Mouse (Mus musculus) kidney, embryonic 14.5 days (tissue): ENCODE measurements around the gene Olfr957. TPM values are rescaled to one million over a fixed set of nuclear protein-coding genes. Genes with fewer than 3 reads are reported as not detected.

Experiments used
- ATAC-seq: fragments of 200-750 bp; cut with Nextera tagmentation; 2 replicates; pipeline ENCODE4 v1.8.0; 2017; ENCODE audit warnings: moderate number of reproducible peaks, mild to moderate bottlenecking, moderate TSS enrichment, moderate library complexity; ENCODE audit not compliant: low FRiP score, low TSS enrichment
- H3K27ac ChIP-seq: fragments of 300-500 bp; sonication (generic); 2 replicates; pipeline ENCODE4 v1.5.1; 2014; ENCODE audit warnings: low read depth, mild to moderate bottlenecking, low read length, moderate library complexity, mixed read lengths
- H3K27me3 ChIP-seq: fragments of 300-500 bp; sonication (generic); 2 replicates; pipeline ENCODE4 v1.6.1; 2014; ENCODE audit warnings: mild to moderate bottlenecking, low read length; ENCODE audit not compliant: control insufficient read depth, insufficient read depth
- H3K36me3 ChIP-seq: fragments of 300-500 bp; sonication (generic); 2 replicates; pipeline ENCODE4 v1.6.1; 2014; ENCODE audit warnings: low read length, mixed read lengths; ENCODE audit not compliant: control insufficient read depth, insufficient read depth
- H3K4me1 ChIP-seq: fragments of 300-500 bp; sonication (generic); 2 replicates; pipeline ENCODE4 v1.6.1; 2014; ENCODE audit warnings: low read length, mixed read lengths; ENCODE audit not compliant: control insufficient read depth, insufficient read depth
- H3K4me2 ChIP-seq: fragments of 300-500 bp; sonication (generic); replicated peaks from 2 replicates; pipeline ENCODE4 v1.6.1; 2014; ENCODE audit warnings: low read depth, mild to moderate bottlenecking, low read length
- H3K4me3 ChIP-seq: fragments of 300-500 bp; sonication (generic); 2 replicates; pipeline ENCODE4 v1.5.1; 2014; ENCODE audit warnings: mild to moderate bottlenecking, low read length
- H3K9ac ChIP-seq: fragments of 300-500 bp; sonication (generic); 2 replicates; pipeline ENCODE4 v1.6.1; 2014; ENCODE audit warnings: low read depth, mild to moderate bottlenecking, low read length, moderate library complexity
- H3K9me3 ChIP-seq: fragments of 300-500 bp; sonication (generic); 2 replicates; pipeline ENCODE4 v1.6.1; 2016; ENCODE audit warnings: low read length; ENCODE audit not compliant: control insufficient read depth
- WGBS: fragments of 180-500 bp; shearing (Covaris S2); extraction: QIAGEN DNeasy Blood & Tissue Kit; methylation state at CpG from one replicate; pipeline ENCODE4 v1.1.7; 2014; 5-methylcytosine and 5-hydroxymethylcytosine counted together
- polyA plus RNA-seq: library from polyadenylated mRNA; unstranded; fragments of >200 nt; fragmentation: Nextera tagmentation; extraction: Ambion mirVana; gene quantifications from 2 replicates; pipeline ENCODE4 v1.2.1, GENCODE M21; 2014

Gene Olfr957
- polyA plus RNA-seq, result not detected in 2 replicates

GRCm38 (mm10) chr9:39515531-39515930 is at the start of gene Olfr957:
Gene Olfr957 (minus strand): TSS chr9:39515809.
- no peaks in the 10 kb centered on the region for H3K4me1 ChIP-seq
- no peaks in the 10 kb centered on the region for H3K27me3 ChIP-seq
- no peak for ATAC-seq
- H3K27ac ChIP-seq, result no peak within 1 kb of the TSS
- H3K4me2 ChIP-seq, result no peak within 1 kb of the TSS
- H3K9ac ChIP-seq, result no peak within 1 kb of the TSS
- no peaks in the 10 kb centered on the region for H3K9me3 ChIP-seq
- H3K36me3 ChIP-seq, result no peaks in the 10 kb centered on the region
- no peak within 1 kb of the TSS for H3K4me3 ChIP-seq
- WGBS, result 62% methylated on average over 3 of the region's 3 CpGs

DNA sequence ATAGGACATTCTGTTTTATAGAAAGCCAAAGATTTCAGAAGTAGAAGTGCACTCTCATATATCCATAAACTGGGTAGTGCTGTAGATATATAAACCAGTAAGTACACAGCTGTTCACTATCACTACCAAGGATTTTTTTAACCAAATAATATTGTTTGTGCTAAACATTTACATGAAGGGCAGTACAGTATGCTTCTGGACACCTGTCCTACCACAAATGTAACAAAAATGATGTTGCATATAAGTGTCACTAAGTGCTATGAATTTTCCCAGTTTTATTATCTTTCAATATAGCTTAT is 42.7 kb upstream of the Olfr957 start:
- Histone ChIP-seq H3K9me3 (no peaks in the 10 kb centered on the region), H3K36me3 (no peaks in the 10 kb centered on the region)
- ATAC-seq, result no peak

DNA sequence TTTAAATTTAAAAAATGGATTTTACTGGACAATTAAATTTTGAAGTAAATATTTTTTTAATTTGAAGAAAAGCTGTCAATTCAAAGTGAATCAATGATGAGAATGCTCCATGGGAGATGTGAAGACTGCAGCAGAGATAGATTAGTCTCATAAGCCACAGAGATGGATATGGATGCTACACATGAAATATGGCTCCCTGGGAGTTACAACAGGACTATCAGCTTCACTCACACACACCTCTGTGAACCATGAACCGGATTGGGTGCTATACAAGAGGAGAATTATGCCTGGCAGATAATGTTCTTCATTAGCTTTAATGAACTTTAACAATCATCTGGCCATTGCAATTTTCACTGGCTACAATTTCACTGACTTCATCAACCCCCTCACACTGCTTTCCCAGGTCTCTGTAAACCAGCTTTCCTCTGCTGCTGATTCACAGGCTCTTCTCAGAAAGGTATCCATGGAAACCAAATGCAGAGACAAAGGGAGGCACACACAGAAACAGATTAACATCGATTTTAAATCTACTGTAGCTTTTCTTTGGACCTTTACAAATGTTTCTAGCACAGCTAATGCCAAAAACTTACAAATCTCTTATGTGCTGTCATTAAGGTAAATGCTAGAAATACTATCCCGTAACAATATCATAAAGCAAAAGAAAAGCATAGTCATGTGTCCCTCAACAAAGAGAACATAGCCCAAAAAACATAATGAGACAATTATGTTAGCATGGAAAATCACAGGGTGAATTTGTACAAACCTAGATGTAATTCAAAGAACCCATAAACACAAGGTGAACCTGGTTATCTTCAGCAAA is 42.1 kb upstream of the Olfr957 start:
- Histone ChIP-seq H3K27me3 (no peaks in the 10 kb centered on the region), H3K9me3 (no peaks in the 10 kb centered on the region), H3K4me3 (no peak overlapping the region), H3K4me1 (no peaks in the 10 kb centered on the region), H3K9ac (no peak overlapping the region), H3K4me2 (no peak overlapping the region), H3K36me3 (no peaks in the 10 kb centered on the region), H3K27ac (no peak overlapping the region)
- no peak for ATAC-seq
- WGBS, result 61% methylated on average over 3 of the region's 3 CpGs

More for the DNA sequence above, 42.7 kb upstream of the Olfr957 start:
- Histone ChIP-seq H3K4me1 (no peaks in the 10 kb centered on the region), H3K9ac (no peak overlapping the region), H3K4me3 (no peak overlapping the region), H3K27me3 (no peaks in the 10 kb centered on the region), H3K27ac (no peak overlapping the region), H3K4me2 (no peak overlapping the region)

DNA sequence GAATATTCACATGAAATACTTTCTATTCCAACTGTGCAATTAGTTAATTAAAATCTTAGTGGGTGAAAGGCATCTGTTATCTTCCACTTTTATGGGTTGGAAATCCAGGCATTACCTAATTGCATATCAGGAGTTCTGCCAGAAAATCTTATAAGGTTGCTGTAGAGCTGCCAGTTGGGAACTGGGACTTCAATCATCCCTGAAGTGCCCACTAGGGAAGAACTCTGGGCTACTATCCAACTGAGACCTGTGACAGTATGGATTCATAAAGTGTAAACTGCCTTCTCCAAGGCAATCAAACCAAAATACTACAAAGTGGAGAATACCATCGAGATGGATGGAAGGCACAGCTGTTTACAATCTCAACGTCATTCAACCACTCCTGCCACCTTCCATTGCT is 38.3 kb upstream of the Olfr957 start, which contains the start of gene Olfr958:
Gene Olfr958 (minus strand): TSS at position 109 of the 400 bp plus-strand sequence.
- no peak for ATAC-seq
- Histone ChIP-seq H3K27me3 (no peaks in the 10 kb centered on the region), H3K27ac (no peak within 1 kb of the TSS), H3K4me1 (no peaks in the 10 kb centered on the region), H3K4me2 (no peak within 1 kb of the TSS), H3K4me3 (no peak within 1 kb of the TSS), H3K36me3 (no peaks in the 10 kb centered on the region), H3K9ac (no peak within 1 kb of the TSS), H3K9me3 (no peaks in the 10 kb centered on the region)
- 64% methylated on average over 2 of the region's 2 CpGs for WGBS

GRCm38 (mm10) chr9:39550806-39551205 is 35.2 kb upstream of the Olfr957 start:
- Histone ChIP-seq H3K4me2 (no peak overlapping the region), H3K27me3 (no peaks in the 10 kb centered on the region), H3K4me1 (no peaks in the 10 kb centered on the region), H3K36me3 (no peaks in the 10 kb centered on the region), H3K27ac (no peak overlapping the region), H3K9ac (no peak overlapping the region), H3K4me3 (no peak overlapping the region), H3K9me3 (no peaks in the 10 kb centered on the region)
- no peak for ATAC-seq
- WGBS, result 89% methylated on average over 5 of the region's 5 CpGs

DNA sequence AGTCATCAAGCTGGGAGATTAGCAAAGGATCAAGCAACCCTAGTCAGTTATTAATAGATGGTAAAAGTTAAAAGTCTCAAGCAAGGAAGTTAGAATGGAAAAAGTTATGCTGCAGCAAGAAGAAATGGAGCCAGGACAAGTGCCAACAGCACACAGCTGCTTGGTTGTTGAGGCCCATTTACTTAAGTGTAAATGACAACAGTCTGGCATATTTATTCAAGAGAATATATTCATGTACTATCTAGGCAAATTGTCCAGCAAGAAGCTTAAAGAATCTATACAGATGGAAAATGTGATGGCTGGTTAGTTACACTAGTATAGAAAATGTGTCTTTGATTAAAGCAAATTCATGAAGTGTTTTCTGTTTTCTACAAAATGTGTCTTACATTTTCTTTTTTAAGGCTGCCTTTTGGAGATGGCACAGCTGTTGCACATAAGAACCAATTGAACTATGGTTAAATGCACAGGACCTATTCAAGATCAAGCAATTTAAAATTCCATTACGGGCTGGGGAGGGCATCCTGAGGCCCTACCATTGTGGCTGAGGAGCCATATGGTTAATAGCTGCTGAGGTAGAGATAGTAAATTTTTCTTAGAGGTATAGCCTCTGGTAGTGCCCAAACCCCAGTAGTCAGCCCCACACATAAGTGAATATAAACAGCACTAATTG is 8.1 kb upstream of the Olfr957 start:
- no peaks in the 10 kb centered on the region for H3K9me3 ChIP-seq
- H3K36me3 ChIP-seq, result no peaks in the 10 kb centered on the region
- 86% methylated on average over 1 of the region's 1 CpGs for WGBS
- ATAC-seq, result no peak
- no peak overlapping the region for H3K4me2 ChIP-seq
- no peaks in the 10 kb centered on the region for H3K4me1 ChIP-seq
- no peak overlapping the region for H3K27ac ChIP-seq
- H3K27me3 ChIP-seq, result no peaks in the 10 kb centered on the region
- no peak overlapping the region for H3K4me3 ChIP-seq
- no peak overlapping the region for H3K9ac ChIP-seq

DNA sequence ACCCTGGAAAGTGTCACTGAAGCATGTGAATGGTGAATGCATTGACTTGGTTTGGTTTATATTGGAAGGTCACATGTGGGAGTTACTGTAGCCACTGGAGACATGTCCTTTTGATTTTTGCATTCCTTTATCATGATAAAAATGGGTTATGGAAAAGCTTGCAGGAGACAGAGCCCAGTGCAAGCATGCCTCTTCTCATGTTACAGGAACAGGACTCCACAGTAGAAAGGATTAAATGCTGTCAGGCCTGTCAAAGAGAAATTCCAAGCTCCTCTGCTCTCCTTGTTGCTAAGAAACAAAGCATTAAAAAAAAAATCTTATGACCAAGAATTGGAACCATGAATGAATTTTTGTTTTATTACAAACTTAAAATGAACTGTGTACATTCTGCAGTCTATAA is 3.0 kb upstream of the Olfr957 start:
- Histone ChIP-seq H3K4me2 (no peak overlapping the region), H3K4me1 (no peaks in the 10 kb centered on the region), H3K9me3 (no peaks in the 10 kb centered on the region), H3K9ac (no peak overlapping the region), H3K4me3 (no peak overlapping the region), H3K27ac (no peak overlapping the region), H3K36me3 (no peaks in the 10 kb centered on the region), H3K27me3 (no peaks in the 10 kb centered on the region)
- no peak for ATAC-seq

- WGBS, result 84% methylated on average over 9 of the region's 9 CpGs
- no peaks in the 10 kb centered on the region for H3K36me3 ChIP-seq
- H3K4me1 ChIP-seq, result no peaks in the 10 kb centered on the region
- no peaks in the 10 kb centered on the region for H3K27me3 ChIP-seq
- H3K27ac ChIP-seq, result no peak overlapping the region
- H3K9ac ChIP-seq, result no peak overlapping the region
- H3K4me3 ChIP-seq, result no peak overlapping the region
- ATAC-seq, result no peak
- H3K9me3 ChIP-seq, result no peaks in the 10 kb centered on the region
- no peak overlapping the region for H3K4me2 ChIP-seq
Measured at GRCm38 (mm10) chr9:39509412-39509811, 6.2 kb downstream of the Olfr957 start.

DNA sequence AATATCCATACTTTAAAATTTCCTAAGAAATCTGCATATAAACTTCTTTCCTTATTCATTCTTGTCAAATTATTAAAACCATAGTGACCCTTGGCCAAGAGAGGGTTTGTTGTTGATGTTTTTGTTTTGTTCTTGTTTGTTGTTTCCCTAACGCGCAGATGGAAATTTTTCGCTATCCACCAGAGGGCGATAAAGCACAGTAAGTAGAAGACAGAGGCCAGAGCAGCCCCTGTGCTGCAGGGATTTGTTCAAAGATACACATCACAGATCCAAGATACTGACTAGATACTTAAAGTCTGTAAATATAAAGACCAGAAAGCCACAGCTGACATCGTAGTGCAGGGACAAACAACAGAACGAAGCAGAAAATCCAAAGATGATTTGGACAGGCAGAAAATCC is 6.6 kb downstream of the Olfr957 start:
- no peak overlapping the region for H3K27ac ChIP-seq
- no peaks in the 10 kb centered on the region for H3K27me3 ChIP-seq
- H3K9me3 ChIP-seq, result no peaks in the 10 kb centered on the region
- no peaks in the 10 kb centered on the region for H3K4me1 ChIP-seq
- no peak for ATAC-seq
- no peaks in the 10 kb centered on the region for H3K36me3 ChIP-seq
- no peak overlapping the region for H3K4me3 ChIP-seq
- H3K9ac ChIP-seq, result no peak overlapping the region
- WGBS, result 9% methylated on average over 6 of the region's 6 CpGs
- H3K4me2 ChIP-seq, result no peak overlapping the region
